Mouse (Mus musculus) embryonic fibroblast, embryonic 13.5 days (primary cell): ENCODE measurements around the gene Sh3d19.

Experiments
- CTCF ChIP-seq: IDR thresholded peaks from 2 replicates; pipeline ENCODE4 v1.5.1; 2011; ENCODE audit warnings: mild to moderate bottlenecking, control low read depth, low read length, moderate library complexity, borderline replicate concordance; ENCODE audit not compliant: insufficient read depth
- POLR2A ChIP-seq: IDR thresholded peaks from 2 replicates; pipeline ENCODE4 v1.6.1; 2011; ENCODE audit warnings: low read depth, mild to moderate bottlenecking, control low read depth, low read length, moderate library complexity

GRCm38 (mm10) chr3:86136936-86137574 is 166.1 kb downstream of the Sh3d19 start:
- TF ChIP-seq CTCF (no peak), POLR2A (no peak)
